Mouse (Mus musculus): ENCODE results near the gene 5730409E04Rik.

The 5730409E04Rik gene

DNA sequence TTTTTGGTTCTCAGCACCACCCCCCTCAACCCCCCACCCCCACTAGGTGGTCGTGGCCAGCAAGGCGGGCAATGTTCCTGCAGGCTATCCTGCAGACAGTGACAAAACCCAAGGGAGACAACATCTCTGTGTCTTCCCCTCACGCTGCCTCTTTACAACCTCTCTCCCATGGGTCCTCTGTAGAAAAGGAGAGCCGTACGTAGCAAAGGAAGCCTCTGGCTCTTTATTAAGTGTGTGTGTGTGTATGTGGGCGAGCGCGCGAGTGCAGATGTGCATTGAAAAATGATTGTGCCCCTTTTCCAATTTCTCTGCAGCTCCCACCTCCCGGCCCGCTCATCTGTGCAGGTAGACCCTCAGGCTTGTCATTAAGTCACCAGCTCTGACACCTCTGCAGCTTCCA lies 26.7 kb downstream of the 5730409E04Rik start:
- no peak for DNase-seq (ENCODE audit: low spot score in 2 of 2)

DNA sequence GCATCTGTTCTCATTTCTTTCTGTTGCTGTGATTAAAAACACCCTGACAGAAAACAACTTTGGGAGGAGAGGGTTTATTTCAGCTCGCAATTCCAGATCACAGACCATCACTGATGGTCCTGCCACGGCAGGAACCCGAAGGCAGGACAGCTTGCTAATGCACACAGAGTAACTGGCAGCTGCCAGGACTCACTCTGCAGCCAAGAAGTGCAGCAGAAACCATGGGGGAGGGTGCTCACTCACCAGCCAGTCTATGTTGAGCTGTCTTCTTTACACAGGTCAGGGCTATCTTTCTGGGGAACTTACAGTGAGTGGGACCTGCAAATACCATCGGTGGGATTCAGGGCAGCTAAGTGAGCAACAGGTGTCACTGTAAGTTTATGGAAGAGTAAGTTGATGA lies 27.8 kb downstream of the 5730409E04Rik start:
- DNase-seq (ENCODE audit: low spot score in 2 of 2), result no peak

GRCm38 (mm10) chr4:126639339-126639738 lies 29.7 kb downstream of the 5730409E04Rik start:
- DNase-seq (ENCODE audit: low spot score in 2 of 2), result no peak

GRCm38 (mm10) chr4:126641901-126642300 lies 32.3 kb downstream of the 5730409E04Rik start:
- DNase-seq (ENCODE audit: low spot score in 2 of 2), result no peak

GRCm38 (mm10) chr4:126643815-126644214 lies 34.2 kb downstream of the 5730409E04Rik start:
- no peak for DNase-seq (ENCODE audit: low spot score in 2 of 2)

GRCm38 (mm10) chr4:126644333-126644963 lies 34.8 kb downstream of the 5730409E04Rik start:
- no peak for DNase-seq (ENCODE audit: low spot score in 2 of 2)

GRCm38 (mm10) chr4:126647996-126648910 lies 38.6 kb downstream of the 5730409E04Rik start:
- DNase-seq (ENCODE audit: low spot score in 2 of 2), result no peak

- no peak for DNase-seq (ENCODE audit: low spot score in 2 of 2)
These were observed 43.5 kb downstream of the 5730409E04Rik start for GRCm38 (mm10) chr4:126653148-126653547.

GRCm38 (mm10) chr4:126655356-126655755 lies 45.7 kb downstream of the 5730409E04Rik start:
- no peak for DNase-seq (ENCODE audit: low spot score in 2 of 2)

GRCm38 (mm10) chr4:126661249-126661648 lies 51.6 kb downstream of the 5730409E04Rik start:
- DNase-seq (ENCODE audit: low spot score in 2 of 2), result no peak
